Mouse (Mus musculus) liver, embryonic 14.5 days (tissue): ENCODE data around the gene Tns1.

Source experiments
- CTCF ChIP-seq: IDR thresholded peaks from 2 replicates; pipeline ENCODE4 v1.5.1; 2016; ENCODE audit warnings: antibody characterized with exemption, low read depth, control low read depth
- EP300 ChIP-seq: IDR thresholded peaks from 2 replicates; pipeline ENCODE4 v1.6.1; 2016; ENCODE audit warnings: antibody characterized with exemption, low read depth

DNA sequence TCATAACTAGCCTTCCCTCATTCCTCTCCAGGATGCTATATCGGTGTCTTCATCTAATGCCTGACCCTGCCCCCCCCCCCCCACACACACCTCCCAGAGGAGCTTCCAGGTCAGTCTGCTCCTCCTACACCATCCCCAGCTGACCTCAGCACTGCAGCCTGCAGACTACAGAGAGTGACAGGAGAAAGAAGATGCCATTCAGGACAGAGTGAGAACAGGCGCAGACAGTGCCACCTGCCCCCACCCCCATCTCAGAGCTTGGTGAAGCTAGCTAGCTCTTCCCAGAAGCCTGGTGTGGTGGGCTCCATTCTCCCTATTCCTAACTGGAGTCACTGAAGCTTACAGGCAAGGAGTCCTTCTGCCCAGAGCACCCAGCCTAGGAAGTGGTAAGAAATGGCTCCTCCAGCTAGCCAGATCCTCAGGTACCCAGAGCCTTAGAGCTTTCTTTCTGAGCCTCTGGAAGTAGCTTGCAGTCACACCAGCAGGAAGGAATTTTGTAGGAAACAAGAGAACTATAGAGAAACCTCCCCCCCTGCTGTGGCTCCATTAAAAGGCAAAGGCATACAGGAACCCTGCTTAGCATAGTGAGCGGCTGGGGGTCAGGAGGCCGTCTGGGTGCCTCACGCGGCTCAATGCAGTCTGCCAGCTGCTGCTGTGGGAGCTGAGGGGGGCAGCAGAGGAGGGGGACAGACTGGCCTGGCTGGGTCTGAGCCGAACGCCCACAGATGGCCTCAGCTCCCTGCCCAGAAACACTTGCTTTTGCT lies 13.1 kb downstream of the Tns1 start:
- TF ChIP-seq CTCF (no peak), EP300 (no peak)
